Mouse (Mus musculus) stomach, embryonic 14.5 days (tissue): ENCODE measurements around the gene Zmiz1. TPM values are rescaled to one million over a fixed set of nuclear protein-coding genes. Genes with fewer than 3 reads are reported as not detected.

ENCODE experiments used
- ATAC-seq: fragments of 200-750 bp; cut with Nextera tagmentation; 2 replicates; pipeline ENCODE4 v1.8.0; 2017; ENCODE audit warnings: low read depth, moderate TSS enrichment; ENCODE audit not compliant: insufficient number of reproducible peaks, insufficient read depth, low FRiP score
- H3K27ac ChIP-seq: fragments of 300-500 bp; sonication (generic); 2 replicates; pipeline ENCODE4 v1.5.1; 2014; ENCODE audit warnings: mild to moderate bottlenecking, low read length, moderate library complexity, mixed read lengths
- H3K27me3 ChIP-seq: fragments of 300-500 bp; sonication (generic); 2 replicates; pipeline ENCODE4 v1.6.1; 2014; ENCODE audit warnings: low read length, control low read depth, mixed read lengths; ENCODE audit not compliant: control insufficient read depth, insufficient read depth
- H3K36me3 ChIP-seq: fragments of 300-500 bp; sonication (generic); 2 replicates; pipeline ENCODE4 v1.6.1; 2014; ENCODE audit warnings: mild to moderate bottlenecking, control low read depth, low read length, moderate library complexity, mixed read lengths; ENCODE audit not compliant: control insufficient read depth, insufficient read depth
- H3K4me1 ChIP-seq: fragments of 300-500 bp; sonication (generic); 2 replicates; pipeline ENCODE4 v1.6.1; 2014; ENCODE audit warnings: low read length, control low read depth, mixed read lengths; ENCODE audit not compliant: control insufficient read depth, insufficient read depth
- H3K4me2 ChIP-seq: fragments of 300-500 bp; sonication (generic); replicated peaks from 2 replicates; pipeline ENCODE4 v1.6.1; 2014; ENCODE audit warnings: low read depth, low read length, control low read depth
- H3K4me3 ChIP-seq: fragments of 300-500 bp; sonication (generic); 2 replicates; pipeline ENCODE4 v1.5.1; 2014; ENCODE audit warnings: low read depth, low read length, control low read depth
- H3K9ac ChIP-seq: fragments of 300-500 bp; sonication (generic); replicated peaks from 2 replicates; pipeline ENCODE4 v1.6.1; 2014; ENCODE audit warnings: low read depth, mild to moderate bottlenecking, control low read depth, low read length, moderate library complexity, mixed read lengths
- H3K9me3 ChIP-seq: fragments of 300-500 bp; sonication (generic); 2 replicates; pipeline ENCODE4 v1.6.1; 2016; ENCODE audit warnings: low read depth, low read length, control low read depth; ENCODE audit not compliant: control insufficient read depth
- WGBS: fragments of 180-500 bp; shearing (Covaris S2); extraction: QIAGEN DNeasy Blood & Tissue Kit; methylation state at CpG from one replicate; pipeline ENCODE4 v1.1.7; 2014; 5-methylcytosine and 5-hydroxymethylcytosine counted together
- polyA plus RNA-seq: library from polyadenylated mRNA; unstranded; fragments of >200 nt; fragmentation: Nextera tagmentation; extraction: Ambion mirVana; gene quantifications from 2 replicates; pipeline ENCODE4 v1.2.1, GENCODE M21; 2014

Zmiz1 gene
- polyA plus RNA-seq, 1 experiment from 2014 or later = 45.3 TPM

DNA sequence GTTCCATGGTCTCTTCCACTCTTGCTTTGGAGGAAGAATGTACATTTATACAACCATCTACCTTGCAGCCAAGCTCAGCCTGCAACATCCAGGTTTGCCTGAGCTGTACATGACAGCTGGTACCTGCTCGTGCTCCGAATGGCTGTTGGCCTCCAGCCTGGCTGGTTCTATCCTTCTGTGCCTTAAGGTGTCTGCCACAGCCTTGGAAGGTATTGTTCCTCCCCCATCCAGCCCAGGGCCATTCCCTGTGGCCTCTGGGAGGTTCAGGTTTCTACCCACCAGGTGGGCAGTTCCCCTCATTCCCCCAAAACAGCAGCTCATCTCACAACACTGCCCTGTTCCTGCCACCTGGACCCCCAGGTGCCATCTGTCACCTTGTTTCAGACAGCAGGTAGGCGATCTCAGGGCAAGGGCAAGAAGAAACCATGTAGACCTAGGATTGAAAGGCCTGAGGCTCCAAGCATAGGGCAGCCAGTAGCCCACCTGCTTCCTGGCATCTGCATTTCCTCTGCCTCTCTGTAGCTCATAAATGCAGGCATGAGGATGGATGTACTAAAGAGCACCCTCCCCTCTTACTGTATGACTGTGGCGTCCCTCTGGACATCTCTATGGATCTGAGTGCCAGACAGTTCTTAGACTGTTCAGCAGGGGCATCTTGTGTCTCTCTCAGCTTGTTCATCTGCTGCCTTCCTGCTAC, 160.2 kb downstream of the Zmiz1 start:
- H3K4me1 ChIP-seq = peaks cover 42% of the 10 kb centered on the region
- no peak overlapping the region for H3K4me3 ChIP-seq
- H3K36me3 ChIP-seq = peaks cover 8% of the 10 kb centered on the region
- H3K9ac ChIP-seq = no peak overlapping the region
- H3K27ac ChIP-seq = no peak overlapping the region
- no peaks in the 10 kb centered on the region for H3K9me3 ChIP-seq
- H3K27me3 ChIP-seq = no peaks in the 10 kb centered on the region
- no peak for ATAC-seq
- H3K4me2 ChIP-seq = no peak overlapping the region
- WGBS = 81% methylated on average over 4 of the region's 4 CpGs

DNA sequence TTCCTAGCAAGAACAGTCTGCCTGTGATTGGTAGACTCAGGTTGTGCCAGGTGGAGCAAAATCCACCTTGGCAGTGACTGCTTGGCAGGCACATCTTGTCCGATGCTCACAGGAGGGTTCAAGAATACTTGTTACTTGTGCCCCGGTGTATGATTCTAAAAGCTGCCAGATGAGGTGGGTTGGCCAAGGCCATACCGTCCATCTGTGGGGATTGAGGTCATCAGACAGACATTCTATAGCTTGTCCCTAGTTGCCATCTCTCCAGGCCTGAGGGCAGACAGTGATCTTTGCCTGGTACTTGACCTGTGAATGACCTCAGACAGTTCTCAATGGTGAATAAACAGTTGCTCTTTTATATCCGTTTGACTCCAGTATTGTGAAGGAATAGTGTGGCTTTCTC, 161.8 kb downstream of the Zmiz1 start:
- no peak overlapping the region for H3K4me3 ChIP-seq
- 53% methylated on average over 4 of the region's 4 CpGs for WGBS
- H3K4me2 ChIP-seq = no peak overlapping the region
- no peak overlapping the region for H3K27ac ChIP-seq
- H3K9ac ChIP-seq = no peak overlapping the region
- no peaks in the 10 kb centered on the region for H3K27me3 ChIP-seq
- H3K4me1 ChIP-seq = peaks cover 32% of the 10 kb centered on the region
- ATAC-seq = no peak
- H3K36me3 ChIP-seq = peaks cover 10% of the 10 kb centered on the region
- no peaks in the 10 kb centered on the region for H3K9me3 ChIP-seq

DNA sequence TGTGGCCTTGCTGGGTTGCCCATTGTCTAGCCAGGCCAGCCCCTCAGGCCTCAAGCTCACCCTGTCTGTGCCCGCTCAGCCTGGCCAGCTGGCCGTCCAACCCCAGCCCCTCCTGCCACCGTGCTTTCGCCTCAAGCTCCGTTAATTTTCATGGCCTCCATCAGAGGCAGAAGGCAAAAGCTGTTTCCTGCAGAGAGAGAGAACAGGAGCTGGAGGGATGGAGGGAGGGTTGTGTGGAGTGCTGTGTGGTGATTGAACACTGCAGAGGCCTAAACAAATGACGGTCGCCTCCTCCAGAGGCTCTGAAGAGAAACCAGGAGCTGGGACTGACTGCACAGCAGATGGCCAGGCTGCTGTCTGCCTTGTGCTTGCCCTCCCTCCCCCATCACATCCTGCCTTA, 164.7 kb downstream of the Zmiz1 start:
- peak overlapping the region; percentile 53 for H3K27ac ChIP-seq
- H3K4me3 ChIP-seq = no peak overlapping the region
- peaks cover 10% of the 10 kb centered on the region for H3K36me3 ChIP-seq
- peaks cover 40% of the 10 kb centered on the region for H3K4me1 ChIP-seq
- no peaks in the 10 kb centered on the region for H3K9me3 ChIP-seq
- H3K4me2 ChIP-seq = no peak overlapping the region
- peak; percentile 30; the same call in 1 of the 2 replicates for ATAC-seq
- WGBS = 33% methylated on average over 7 of the region's 7 CpGs
- H3K27me3 ChIP-seq = no peaks in the 10 kb centered on the region
- H3K9ac ChIP-seq = no peak overlapping the region

DNA sequence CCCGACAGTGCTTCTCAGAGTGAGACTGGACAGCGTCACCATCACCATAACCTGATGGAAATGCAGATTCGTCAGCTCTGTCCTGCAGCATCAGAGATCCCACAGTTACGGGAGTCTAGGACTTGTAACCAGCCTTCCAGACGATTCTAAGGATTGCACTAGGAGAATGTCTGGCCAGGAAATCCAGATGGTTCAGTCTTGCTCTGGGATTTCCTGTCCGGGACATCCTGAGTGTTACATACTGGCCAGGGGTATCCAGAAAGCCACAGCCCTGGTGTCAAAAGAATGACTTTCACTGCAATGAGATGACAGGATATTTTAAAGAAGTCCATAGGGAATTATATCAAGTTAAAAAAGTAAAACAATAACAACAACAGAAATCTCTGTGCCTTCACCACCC, 165.7 kb downstream of the Zmiz1 start:
- Histone ChIP-seq H3K4me3 (no peak overlapping the region), H3K36me3 (peaks cover 11% of the 10 kb centered on the region), H3K9me3 (no peaks in the 10 kb centered on the region), H3K27me3 (no peaks in the 10 kb centered on the region), H3K4me2 (no peak overlapping the region), H3K4me1 (peaks cover 43% of the 10 kb centered on the region), H3K9ac (no peak overlapping the region), H3K27ac (no peak overlapping the region; the same call in 1 of the 2 replicates)
- 67% methylated on average over 6 of the region's 6 CpGs for WGBS
- ATAC-seq = no peak

DNA sequence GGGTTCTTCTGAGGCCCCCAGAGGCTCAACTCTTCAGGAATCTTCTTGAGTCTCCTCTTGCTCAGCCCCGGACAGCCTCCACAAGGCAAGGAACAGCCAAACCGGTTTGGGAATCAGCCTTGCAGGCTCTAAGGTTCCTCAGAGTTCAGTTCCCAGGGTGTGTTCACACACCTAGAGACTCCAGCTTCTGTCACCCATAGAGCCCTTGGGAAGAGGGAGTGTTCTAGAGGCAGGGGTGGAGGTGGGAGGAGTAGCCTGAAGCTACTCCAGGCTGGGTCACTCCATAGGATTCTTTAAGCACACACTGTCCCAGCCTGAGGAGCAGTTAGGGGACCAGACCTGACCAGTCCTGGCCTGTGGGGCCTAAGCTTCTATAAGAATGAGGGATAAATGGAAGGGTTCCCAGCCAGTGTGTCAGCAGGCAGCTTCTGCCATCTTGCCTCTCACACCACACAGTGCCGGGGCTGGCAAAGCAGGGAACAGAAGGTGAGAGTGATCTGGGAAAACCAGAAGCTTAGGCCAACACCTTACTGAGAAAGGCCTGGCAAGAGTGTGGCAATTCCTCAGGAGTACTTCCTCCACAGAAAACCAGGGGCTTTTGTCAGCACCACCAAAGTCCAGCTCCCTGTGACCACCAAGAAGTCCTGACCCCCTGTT, 168.7 kb downstream of the Zmiz1 start:
- H3K9ac ChIP-seq = no peak overlapping the region
- peak overlapping the region; percentile 48; the same call in 1 of the 2 replicates for H3K27ac ChIP-seq
- no peaks in the 10 kb centered on the region for H3K27me3 ChIP-seq
- H3K36me3 ChIP-seq = peaks cover 11% of the 10 kb centered on the region
- H3K4me1 ChIP-seq = peaks cover 34% of the 10 kb centered on the region
- no peak overlapping the region for H3K4me3 ChIP-seq
- no peaks in the 10 kb centered on the region for H3K9me3 ChIP-seq
- no peak overlapping the region for H3K4me2 ChIP-seq
- peak; percentile 49; the same call in 1 of the 2 replicates for ATAC-seq
- WGBS = 73% methylated on average over 3 of the region's 3 CpGs

DNA sequence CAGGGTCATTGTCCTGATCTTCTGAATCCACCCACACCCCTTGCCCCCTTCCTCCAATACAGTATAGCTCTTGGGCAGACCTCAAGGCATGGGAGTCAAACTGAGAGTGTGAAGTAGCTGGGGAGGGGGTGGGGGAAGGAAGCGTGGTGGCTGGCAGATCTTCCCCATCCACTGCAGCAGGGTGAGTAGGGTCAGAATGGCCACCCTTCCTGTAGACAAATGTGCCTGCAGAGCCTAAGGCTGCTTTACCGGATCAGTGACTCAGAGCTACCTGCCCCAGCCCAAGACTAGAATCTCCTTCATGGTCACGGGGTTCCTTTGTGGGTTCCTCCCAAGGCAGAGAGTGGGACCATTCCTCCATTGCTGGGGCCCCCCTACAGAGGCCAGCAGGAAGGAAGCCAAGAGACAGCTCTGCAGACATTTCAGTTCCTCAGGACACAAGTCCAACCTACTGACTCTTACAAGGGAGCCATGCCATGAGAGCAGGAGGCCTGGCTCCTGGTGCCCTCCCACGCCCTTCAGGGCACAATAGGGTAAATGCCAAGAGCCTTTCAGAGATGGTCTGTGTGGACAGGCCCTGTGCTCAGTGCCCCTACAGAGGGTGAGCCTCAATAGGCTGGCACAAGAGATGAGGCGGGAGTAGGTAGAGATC, 169.6 kb downstream of the Zmiz1 start:
- H3K4me2 ChIP-seq = no peak overlapping the region
- peaks cover 26% of the 10 kb centered on the region for H3K4me1 ChIP-seq
- H3K36me3 ChIP-seq = peaks cover 10% of the 10 kb centered on the region
- no peaks in the 10 kb centered on the region for H3K27me3 ChIP-seq
- no peak for ATAC-seq
- peak overlapping the region; percentile 48; the same call in 1 of the 2 replicates for H3K27ac ChIP-seq
- no peaks in the 10 kb centered on the region for H3K9me3 ChIP-seq
- WGBS = 78% methylated on average over 5 of the region's 5 CpGs
- no peak overlapping the region for H3K4me3 ChIP-seq
- H3K9ac ChIP-seq = no peak overlapping the region

DNA sequence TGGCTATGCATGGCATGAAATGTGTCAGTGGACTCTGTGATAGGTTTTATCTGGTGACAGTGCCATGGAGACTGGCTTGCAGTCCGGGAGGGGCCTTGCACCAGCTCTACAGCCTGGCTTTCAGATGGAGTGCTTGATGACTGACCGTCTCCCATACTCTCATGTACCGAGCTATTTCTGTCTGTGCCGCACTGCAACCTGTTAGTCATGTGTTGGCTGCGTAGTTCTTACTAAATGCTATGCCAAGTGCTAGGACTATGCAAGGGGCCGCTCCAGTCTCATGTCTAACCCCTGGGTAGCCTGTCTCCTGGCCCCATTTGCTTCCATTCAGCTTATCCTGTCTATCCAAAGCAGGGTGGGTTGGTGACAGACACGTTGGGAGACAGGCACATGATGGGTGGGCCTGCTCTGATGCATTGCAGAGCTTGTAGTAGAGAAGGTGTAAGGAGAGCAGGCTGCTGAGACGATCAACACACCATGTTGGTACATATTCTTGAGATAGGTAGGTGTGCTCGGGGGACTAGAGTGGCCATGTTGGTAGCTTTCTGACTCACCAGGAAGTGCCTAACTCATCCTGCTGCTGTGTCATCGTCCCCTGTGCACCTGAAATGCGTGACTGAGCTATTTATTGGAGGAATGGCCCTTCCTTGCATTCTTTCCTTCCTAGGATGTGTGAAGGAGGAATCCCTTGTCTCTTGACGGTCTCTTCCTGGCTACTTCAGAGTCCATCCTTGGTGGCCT, 171.1 kb downstream of the Zmiz1 start:
- Histone ChIP-seq H3K36me3 (peaks cover 5% of the 10 kb centered on the region; the same call in 1 of the 2 replicates), H3K4me1 (peaks cover 23% of the 10 kb centered on the region), H3K9ac (no peak overlapping the region), H3K27ac (no peak overlapping the region), H3K4me2 (no peak overlapping the region), H3K27me3 (no peaks in the 10 kb centered on the region), H3K4me3 (no peak overlapping the region), H3K9me3 (no peaks in the 10 kb centered on the region)
- 84% methylated on average over 12 of the region's 12 CpGs for WGBS
- ATAC-seq = no peak
